Mouse (Mus musculus) MEL (cell line): Measurements from ENCODE around the gene Spats1. TPM values are rescaled to one million over a fixed set of nuclear protein-coding genes. Genes with fewer than 3 reads are reported as not detected.
A peak's percentile ranks its signal among the peaks of the same experiment; 100 is the strongest.
"Not testable (repeated sequence)": the region's sequence is repeated elsewhere in the genome, so short reads cannot be mapped to it uniquely, and the experiment has no call there.

ENCODE experiments used
- DNase-seq: peaks from one replicate; pipeline ENCODE4 v3.0.0; 2011; ENCODE audit warnings: low read depth, low spot score
- H3K27ac ChIP-seq: 2 replicates; pipeline ENCODE4 v1.5.1; 2012; ENCODE audit warnings: low read depth, mild to moderate bottlenecking, control low read depth, low read length, moderate library complexity; ENCODE audit not compliant: control insufficient read depth
- H3K27me3 ChIP-seq, 2 experiments: fragments of 150-350 bp in 1 of 2; sonication (generic) in 1 of 2; 2 replicates each; pipeline ENCODE4 v1.6.1; 2012; ENCODE audit warnings: low read length in 2 of 2, mild to moderate bottlenecking in 2 of 2, improper control_type of control experiment in 1 of 2, moderate library complexity in 1 of 2; ENCODE audit not compliant: insufficient read depth in 2 of 2, control insufficient read depth in 1 of 2
- H3K36me3 ChIP-seq, 2 experiments: 2 replicates each; pipeline ENCODE4 v1.6.1; 2012 to 2014; ENCODE audit warnings: low read length in 2 of 2, improper control_type of control experiment in 1 of 2, inconsistent platforms in 1 of 2, mild to moderate bottlenecking in 1 of 2; ENCODE audit not compliant: insufficient read depth in 2 of 2, control insufficient read depth in 1 of 2
- H3K4me1 ChIP-seq, 2 experiments: fragments of 150-350 bp in 1 of 2; sonication (generic) in 1 of 2; 2 replicates each; pipeline ENCODE4 v1.6.1; 2012; ENCODE audit warnings: low read length in 2 of 2, improper control_type of control experiment in 1 of 2, mild to moderate bottlenecking in 1 of 2; ENCODE audit not compliant: insufficient read depth in 2 of 2, control insufficient read depth in 1 of 2
- H3K4me3 ChIP-seq, 2 experiments: fragments of 150-350 bp in 1 of 2; sonication (generic) in 1 of 2; 2 replicates each; pipeline ENCODE4 v1.5.1; 2012; ENCODE audit warnings: low read depth in 2 of 2, low read length in 2 of 2, mild to moderate bottlenecking in 2 of 2, moderate library complexity in 2 of 2, control low read depth in 1 of 2, improper control_type of control experiment in 1 of 2; ENCODE audit not compliant: control insufficient read depth in 1 of 2, insufficient read depth in 1 of 2
- H3K79me2 ChIP-seq: 2 replicates; pipeline ENCODE4 v1.6.1; 2012; ENCODE audit warnings: mild to moderate bottlenecking, low read length, moderate library complexity; ENCODE audit not compliant: control insufficient read depth, poor library complexity, insufficient read depth
- H3K9ac ChIP-seq: 2 replicates; pipeline ENCODE4 v1.6.1; 2012; ENCODE audit warnings: low read depth, mild to moderate bottlenecking, control low read depth, low read length, moderate library complexity; ENCODE audit not compliant: control insufficient read depth, poor library complexity, severe bottlenecking
- H3K9me3 ChIP-seq: fragments of 150-350 bp; sonication (generic); replicated peaks from 2 replicates; pipeline ENCODE4 v1.6.1; 2012; ENCODE audit warnings: mild to moderate bottlenecking, low read length, improper control_type of control experiment, moderate library complexity; ENCODE audit not compliant: insufficient read depth
- CTCF ChIP-seq, 3 experiments: IDR thresholded peaks in 2 of 3; conservative IDR thresholded peaks in 1 of 3; 2 replicates each; pipeline ENCODE4 v1.5.1; 2011 to 2012; ENCODE audit warnings: low read length in 3 of 3, low read depth in 2 of 3, mild to moderate bottlenecking in 2 of 3, improper control_type of control experiment in 1 of 3, inconsistent platforms in 1 of 3, mixed read lengths in 1 of 3, moderate library complexity in 1 of 3; ENCODE audit not compliant: control insufficient read depth in 1 of 3, insufficient read depth in 1 of 3, poor library complexity in 1 of 3, severe bottlenecking in 1 of 3
- ELF1 ChIP-seq: IDR thresholded peaks from 2 replicates; pipeline ENCODE4 v1.6.1; 2014; ENCODE audit warnings: low read depth, mild to moderate bottlenecking, inconsistent platforms, low read length, improper control_type of control experiment, moderate library complexity
- ETS1 ChIP-seq: IDR thresholded peaks from 2 replicates; pipeline ENCODE4 v1.6.1; 2012; ENCODE audit warnings: low read depth, mild to moderate bottlenecking, inconsistent platforms, low read length, improper control_type of control experiment, moderate library complexity
- GATA1 ChIP-seq: IDR thresholded peaks from 2 replicates; pipeline ENCODE4 v1.6.1; 2011; ENCODE audit warnings: low read depth, low read length, improper control_type of control experiment
- MAX ChIP-seq: IDR thresholded peaks from 2 replicates; pipeline ENCODE4 v1.6.1; 2011; ENCODE audit warnings: low read length, improper control_type of control experiment
- NRF1 ChIP-seq: IDR thresholded peaks from 2 replicates; pipeline ENCODE4 v1.6.1; 2014; ENCODE audit warnings: low read depth, mild to moderate bottlenecking, inconsistent platforms, low read length, improper control_type of control experiment, moderate library complexity; ENCODE audit not compliant: poor library complexity, insufficient read depth, severe bottlenecking
- POLR2AphosphoS2 ChIP-seq: IDR thresholded peaks from 2 replicates; pipeline ENCODE4 v1.6.1; 2011; ENCODE audit warnings: low read length, improper control_type of control experiment
- POLR2AphosphoS5 ChIP-seq: IDR thresholded peaks from 2 replicates; pipeline ENCODE4 v1.6.1; 2012; ENCODE audit warnings: low read depth, borderline replicate concordance, mild to moderate bottlenecking, inconsistent platforms, low read length, moderate library complexity, mixed read lengths
- RAD21 ChIP-seq: IDR thresholded peaks from 2 replicates; pipeline ENCODE4 v1.6.1; 2011; ENCODE audit warnings: mild to moderate bottlenecking, low read depth, low read length, improper control_type of control experiment
- RCOR1 ChIP-seq: IDR thresholded peaks from 2 replicates; pipeline ENCODE4 v1.6.1; 2012; ENCODE audit warnings: low read depth, mild to moderate bottlenecking, inconsistent platforms, low read length, improper control_type of control experiment
- SMC3 ChIP-seq: IDR thresholded peaks from 2 replicates; pipeline ENCODE4 v1.6.1; 2011; ENCODE audit warnings: low read depth, low read length, improper control_type of control experiment
- UBTF ChIP-seq: IDR thresholded peaks from 2 replicates; pipeline ENCODE4 v1.6.1; 2012; ENCODE audit warnings: low read depth, mild to moderate bottlenecking, inconsistent platforms, low read length, improper control_type of control experiment, moderate library complexity, borderline replicate concordance; ENCODE audit not compliant: insufficient read depth
- ZC3H11A ChIP-seq: IDR thresholded peaks from 2 replicates; pipeline ENCODE4 v1.6.1; 2012; ENCODE audit warnings: low read depth, mild to moderate bottlenecking, inconsistent platforms, low read length, improper control_type of control experiment
- ZKSCAN1 ChIP-seq: IDR thresholded peaks from 2 replicates; pipeline ENCODE4 v1.6.1; 2012; ENCODE audit warnings: low read depth, mild to moderate bottlenecking, inconsistent platforms, low read length, improper control_type of control experiment, moderate library complexity
- polyA plus RNA-seq, 2 experiments: library from polyadenylated mRNA; stranded (reverse) in 1 of 2; unstranded in 1 of 2; fragments of >175 nt in 1 of 2; fragments of >200 nt in 1 of 2; gene quantifications; 2 replicates each; pipeline versions ENCODE4 v1.2.1 to v1.2.4; 2012; ENCODE audit warnings: low replicate concordance in 2 of 2, low read depth in 1 of 2; ENCODE audit not compliant: insufficient read length in 2 of 2, insufficient read depth in 1 of 2, missing spikeins in 1 of 2
- total RNA-seq: library from RNA; depleted of rRNA; stranded (reverse); fragments of 300-350 nt; gene quantifications from 2 replicates; pipeline ENCODE4 v1.2.3, GENCODE M21; 2012

Gene Spats1
- total and polyA plus RNA-seq, 3 experiments: 1.5 to 149 (median 2.5) TPM

GRCm38 (mm10) chr17:45457487-45457886, 17.7 kb downstream of the Spats1 start:
- Histone ChIP-seq H3K79me2 (no peaks in the 10 kb centered on the region), H3K36me3 (no peaks in the 10 kb centered on the region; a peak in 1 of 4 replicates), H3K27me3 (no peaks in the 10 kb centered on the region), H3K4me1 (no peaks in the 10 kb centered on the region), H3K27ac (no peak overlapping the region), H3K9ac (no peak overlapping the region), H3K9me3 (no peaks in the 10 kb centered on the region), H3K4me3 (no peak overlapping the region)
- peak; percentile 52 for DNase-seq
- TF ChIP-seq CTCF (IDR thresholded peaks at IDR 0.05 in 2 of 3, conservative IDR thresholded peaks at IDR 0.05 in 1 of 3; ENCODE audit: control insufficient read depth in 1 of 3, insufficient read depth in 1 of 3, low read depth in 2 of 3, low read length in 3 of 3, poor library complexity in 1 of 3, severe bottlenecking in 1 of 3) (peak; percentile 15 to 27 (median 16); a peak in 3 of 6 replicates), ELF1 (no peak)

- H3K4me3 ChIP-seq: no peak overlapping the region
- no peak for DNase-seq
- H3K9me3 ChIP-seq: no peaks in the 10 kb centered on the region
- H3K27ac ChIP-seq: no peak overlapping the region
- H3K36me3 ChIP-seq: peaks cover 0 to 2% of the 10 kb centered on the region in 2 experiments; a peak in 1 of 4 replicates
- no peaks in the 10 kb centered on the region for H3K4me1 ChIP-seq
- H3K27me3 ChIP-seq: no peaks in the 10 kb centered on the region
- no peak overlapping the region for H3K9ac ChIP-seq
- TF ChIP-seq POLR2AphosphoS5 (no peak), RCOR1 (no peak), ZKSCAN1 (no peak)
- TF ChIP-seq, all 39 proteins: peak for 0
- no peaks in the 10 kb centered on the region for H3K79me2 ChIP-seq
These were observed 18.7 kb downstream of the Spats1 start for GRCm38 (mm10) chr17:45456260-45457152.

- H3K4me1 ChIP-seq, H3K9me3 ChIP-seq, H3K4me3 ChIP-seq, DNase-seq, H3K79me2 ChIP-seq, H3K36me3 ChIP-seq, H3K27me3 ChIP-seq, H3K27ac ChIP-seq, H3K9ac ChIP-seq: not testable (repeated sequence)
These were observed 19.4 kb downstream of the Spats1 start for GRCm38 (mm10) chr17:45455783-45456182.

- Histone ChIP-seq H3K27ac (no peak overlapping the region), H3K4me3 (no peak overlapping the region), H3K36me3 (peaks cover 0 to 12% of the 10 kb centered on the region in 2 experiments; a peak in 2 of 4 replicates), H3K27me3 (no peaks in the 10 kb centered on the region), H3K9me3 (no peaks in the 10 kb centered on the region), H3K9ac (no peak overlapping the region), H3K4me1 (peaks cover 3 to 7% of the 10 kb centered on the region in 2 experiments)
- DNase-seq: no peak
- TF ChIP-seq MAX: no peak
- TF ChIP-seq UBTF: no peak
- no peak for TF ChIP-seq POLR2AphosphoS2
- TF ChIP-seq ETS1: no peak
- TF ChIP-seq GATA1: no peak
- TF ChIP-seq POLR2AphosphoS5: no peak
- no peak for TF ChIP-seq RAD21
- no peak for TF ChIP-seq NRF1
- TF ChIP-seq SMC3: no peak
- no peak for TF ChIP-seq ZC3H11A
- TF ChIP-seq, all 39 proteins: peak for 0
- H3K79me2 ChIP-seq: no peaks in the 10 kb centered on the region
These were observed 20.4 kb downstream of the Spats1 start for GRCm38 (mm10) chr17:45454794-45455193.
